16 mouse cellular contexts compared by ENCODE assay signal in the genomic region with DNA sequence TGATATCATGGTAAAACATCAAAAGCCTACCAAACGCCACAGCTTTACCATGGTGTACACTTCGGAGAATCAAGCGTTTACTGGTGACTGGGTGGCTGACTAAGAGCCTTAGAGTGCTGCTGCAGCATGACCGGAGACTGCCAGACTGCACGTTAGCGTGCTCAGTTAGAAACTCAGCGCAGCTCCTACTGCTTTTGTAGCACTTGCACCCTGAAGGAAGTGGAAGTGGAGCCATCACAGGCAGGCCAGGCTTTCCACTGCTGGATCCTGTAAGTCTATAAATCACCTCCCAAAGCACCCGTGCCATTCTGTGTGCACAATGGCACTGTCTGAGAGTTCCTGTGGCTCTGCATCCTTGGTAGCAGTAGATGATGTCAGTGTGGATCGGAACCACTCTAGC.
"Had no signal": no experiment of that assay in that cellular context is flagged by ENCODE, and none has a peak within 500 bp of the region (broad histone marks: within the 10 kb centered on the region; RNA-seq: fewer than 3 reads in every experiment).

No protein-coding gene starts in this region.

- DNase-seq: kidney, adult 9 months; kidney, postnatal 36 days; layer of hippocampus, adult 9-11 months; layer of hippocampus, postnatal 36 days; lung, adult 18-20 months; retina, postnatal 1 day; right cerebral cortex, postnatal 4 days; spleen, adult 18-20 months; thymus, adult 2 months; thymus, postnatal 25 days had no signal

- ATAC-seq: midbrain, embryonic 13.5 days had no signal

- H3K27me3 ChIP-seq: limb, embryonic 15.5 days; midbrain, embryonic 13.5 days; neural tube, embryonic 12.5 days had no signal

- H3K4me2 ChIP-seq: limb, embryonic 15.5 days; midbrain, embryonic 13.5 days; neural tube, embryonic 12.5 days had no signal

- H3K4me3 ChIP-seq: limb, embryonic 15.5 days; midbrain, embryonic 13.5 days; myocyte; neural tube, embryonic 12.5 days had no signal

- H3K4me1 ChIP-seq: midbrain, embryonic 13.5 days; neural tube, embryonic 12.5 days had no signal

- H3K36me3 ChIP-seq: midbrain, embryonic 13.5 days; neural tube, embryonic 12.5 days had no signal

- H3K9ac ChIP-seq: limb, embryonic 15.5 days; liver, embryonic 14.5 days; midbrain, embryonic 13.5 days; neural tube, embryonic 12.5 days had no signal

- H3K9me3 ChIP-seq: limb, embryonic 15.5 days; midbrain, embryonic 13.5 days; neural tube, embryonic 12.5 days had no signal

- H3K27ac ChIP-seq: kidney, postnatal 0 days; liver, embryonic 14.5 days; midbrain, embryonic 13.5 days; neural tube, embryonic 12.5 days had no signal
